Mouse (Mus musculus) heart, adult 2 months (tissue): ENCODE data around the gene Gm973. TPM values are rescaled to one million over a fixed set of nuclear protein-coding genes. Genes with fewer than 3 reads are reported as not detected.

ENCODE experiments used
- DNase-seq, 2 experiments: peaks; one replicate each; pipeline ENCODE4 v3.0.0; 2021
- H3K27ac ChIP-seq: fragments of 200-600 bp; 2 replicates; pipeline ENCODE4 v1.8.1; 2022
- H3K27me3 ChIP-seq: fragments of 200-500 bp; 2 replicates; pipeline ENCODE4 v1.6.1; 2012; ENCODE audit warnings: mild to moderate bottlenecking, low read length, inconsistent platforms, mixed read lengths; ENCODE audit not compliant: control insufficient read depth, insufficient read depth
- H3K36me3 ChIP-seq: fragments of 200-500 bp; 2 replicates; pipeline ENCODE4 v1.6.1; 2012; ENCODE audit warnings: low read length, inconsistent platforms; ENCODE audit not compliant: control insufficient read depth, insufficient read depth
- H3K4me1 ChIP-seq: fragments of 200-500 bp; 2 replicates; pipeline ENCODE4 v1.6.1; 2011; ENCODE audit warnings: low read length; ENCODE audit not compliant: control insufficient read depth, insufficient read depth
- H3K4me3 ChIP-seq: fragments of 200-600 bp; 2 replicates; pipeline ENCODE4 v1.8.1; 2022
- H3K79me2 ChIP-seq: fragments of 200-500 bp; replicated peaks from 2 replicates; pipeline ENCODE4 v1.6.1; 2012; ENCODE audit warnings: mild to moderate bottlenecking, inconsistent platforms, low read length, moderate library complexity, mixed read lengths; ENCODE audit not compliant: control insufficient read depth, insufficient read depth
- H3K9ac ChIP-seq: fragments of 200-500 bp; 2 replicates; pipeline ENCODE4 v1.6.1; 2012; ENCODE audit warnings: low read depth, mild to moderate bottlenecking, control low read depth, inconsistent platforms, low read length, mixed read lengths
- CTCF ChIP-seq: fragments of 200-600 bp; IDR thresholded peaks from 2 replicates; pipeline ENCODE4 v1.8.1; 2022; ENCODE audit warnings: antibody characterized with exemption, mild to moderate bottlenecking, moderate library complexity
- EP300 ChIP-seq: fragments of 200-500 bp; IDR thresholded peaks from 2 replicates; pipeline ENCODE4 v1.6.1; 2011; ENCODE audit warnings: low read depth, low read length, control low read depth; ENCODE audit not compliant: insufficient read depth
- POLR2A ChIP-seq: fragments of 200-500 bp; IDR thresholded peaks from 2 replicates; pipeline ENCODE4 v1.6.1; 2011; ENCODE audit warnings: mild to moderate bottlenecking, low read depth, low read length, control low read depth; ENCODE audit not compliant: insufficient read depth
- WGBS: fragments of 180-500 bp; shearing (Covaris S2); methylation state at CpG from one replicate; pipeline ENCODE4 v1.1.7; 2018; 5-methylcytosine and 5-hydroxymethylcytosine counted together
- intact Hi-C: fragments of 180-260 bp; cut with DNase I; formaldehyde crosslinking; loops from one replicate; pipeline ENCODE4 v1.15.1; 2025
- polyA plus RNA-seq: library from polyadenylated mRNA; depleted of rRNA; stranded (reverse); fragments of >200 nt; gene quantifications from 2 replicates; pipeline ENCODE4 v1.2.3, GENCODE M21; 2012
- total RNA-seq, 2 experiments: library from RNA; stranded (reverse); gene quantifications; 2 replicates each; pipeline ENCODE4 v1.2.3; 2021

Gene Gm973
- total and polyA plus RNA-seq, 3 experiments, result 0.30 to 0.45 TPM; not detected in 1

- Histone ChIP-seq H3K27ac (no peak overlapping the region), H3K4me3 (no peak overlapping the region), H3K36me3 (no peaks in the 10 kb centered on the region), H3K27me3 (no peaks in the 10 kb centered on the region), H3K9ac (no peak overlapping the region), H3K79me2 (no peaks in the 10 kb centered on the region), H3K4me1 (peaks cover 5% of the 10 kb centered on the region)
- intact Hi-C loops, result no loop called here
- TF ChIP-seq POLR2A, result no peak
- no peak for TF ChIP-seq CTCF
- no peak for TF ChIP-seq EP300
- 68% methylated on average over 11 of the region's 11 CpGs for WGBS
- no peak for DNase-seq
Measured at GRCm38 (mm10) chr1:59520226-59520837, 4.3 kb downstream of the Gm973 start.

- H3K4me3 ChIP-seq, result no peak overlapping the region
- no peaks in the 10 kb centered on the region for H3K4me1 ChIP-seq
- intact Hi-C loops, result no loop called here
- no peaks in the 10 kb centered on the region for H3K36me3 ChIP-seq
- WGBS, result 50% methylated on average over 1 of the region's 1 CpGs
- H3K79me2 ChIP-seq, result no peaks in the 10 kb centered on the region
- DNase-seq, result no peak
- TF ChIP-seq EP300 (no peak), POLR2A (no peak), CTCF (no peak)
- H3K9ac ChIP-seq, result no peak overlapping the region
- H3K27me3 ChIP-seq, result no peaks in the 10 kb centered on the region
- H3K27ac ChIP-seq, result no peak overlapping the region
Measured at GRCm38 (mm10) chr1:59522456-59522855, 6.4 kb downstream of the Gm973 start.

- Histone ChIP-seq H3K27ac (no peak overlapping the region), H3K27me3 (no peaks in the 10 kb centered on the region), H3K36me3 (no peaks in the 10 kb centered on the region), H3K4me1 (no peaks in the 10 kb centered on the region), H3K4me3 (no peak overlapping the region), H3K9ac (no peak overlapping the region), H3K79me2 (no peaks in the 10 kb centered on the region)
- intact Hi-C loops, result no loop called here
- 81% methylated on average over 5 of the region's 5 CpGs for WGBS
- TF ChIP-seq CTCF, result peak; percentile 9; the same call in 1 of the 2 replicates
- TF ChIP-seq EP300, result no peak
- no peak for TF ChIP-seq POLR2A
- DNase-seq, result no peak
Measured at GRCm38 (mm10) chr1:59523378-59523958, 7.4 kb downstream of the Gm973 start.

GRCm38 (mm10) chr1:59524071-59524470, 8.0 kb downstream of the Gm973 start:
- 85% methylated on average over 2 of the region's 2 CpGs for WGBS
- no peaks in the 10 kb centered on the region for H3K4me1 ChIP-seq
- DNase-seq, result no peak
- H3K9ac ChIP-seq, result no peak overlapping the region
- H3K27ac ChIP-seq, result no peak overlapping the region
- no peaks in the 10 kb centered on the region for H3K79me2 ChIP-seq
- no peak for TF ChIP-seq CTCF
- no peak for TF ChIP-seq EP300
- no peak for TF ChIP-seq POLR2A
- no peaks in the 10 kb centered on the region for H3K27me3 ChIP-seq
- intact Hi-C loops, result no loop called here
- no peaks in the 10 kb centered on the region for H3K36me3 ChIP-seq
- H3K4me3 ChIP-seq, result no peak overlapping the region

- Histone ChIP-seq H3K36me3 (no peaks in the 10 kb centered on the region), H3K27ac (no peak overlapping the region), H3K9ac (no peak overlapping the region), H3K79me2 (no peaks in the 10 kb centered on the region), H3K4me1 (no peaks in the 10 kb centered on the region), H3K27me3 (no peaks in the 10 kb centered on the region), H3K4me3 (no peak overlapping the region)
- WGBS, result 64% methylated on average over 3 of the region's 3 CpGs
- intact Hi-C loops, result no loop called here
- no peak for TF ChIP-seq POLR2A
- TF ChIP-seq CTCF, result no peak
- TF ChIP-seq EP300, result no peak
- no peak for DNase-seq
Measured at GRCm38 (mm10) chr1:59524759-59525158, 8.7 kb downstream of the Gm973 start.

- TF ChIP-seq POLR2A (no peak), CTCF (no peak), EP300 (no peak)
- intact Hi-C loops, result no loop called here
- 83% methylated on average over 6 of the region's 6 CpGs for WGBS
- Histone ChIP-seq H3K4me3 (no peak overlapping the region), H3K9ac (no peak overlapping the region), H3K4me1 (no peaks in the 10 kb centered on the region), H3K36me3 (no peaks in the 10 kb centered on the region), H3K27me3 (no peaks in the 10 kb centered on the region), H3K27ac (no peak overlapping the region), H3K79me2 (no peaks in the 10 kb centered on the region)
- DNase-seq, result no peak
Measured at GRCm38 (mm10) chr1:59527219-59527618, 11.2 kb downstream of the Gm973 start.
